Mouse (Mus musculus) bone marrow, adult 2 months (tissue): ENCODE measurements around the gene Adipor1.

ENCODE experiments used
- CTCF ChIP-seq: fragments of 200-500 bp; IDR thresholded peaks from 2 replicates; pipeline ENCODE4 v1.5.1; 2011; ENCODE audit warnings: low read length, control low read depth; ENCODE audit not compliant: control insufficient read depth, insufficient read depth
- POLR2A ChIP-seq: fragments of 200-500 bp; IDR thresholded peaks from 2 replicates; pipeline ENCODE4 v1.6.1; 2011; ENCODE audit warnings: low read depth, mild to moderate bottlenecking, control low read depth, low read length, borderline replicate concordance; ENCODE audit not compliant: control insufficient read depth

GRCm38 (mm10) chr1:134406414-134406771 lies 8.8 kb upstream of the Adipor1 start:
- TF ChIP-seq CTCF (no peak), POLR2A (no peak)
